Mouse (Mus musculus) midbrain, postnatal 0 days (tissue): ENCODE measurements around the gene Elmsan1. TPM values are rescaled to one million over a fixed set of nuclear protein-coding genes. Genes with fewer than 3 reads are reported as not detected.
A peak's percentile ranks its signal among the peaks of the same experiment; 100 is the strongest.

ENCODE experiments used
- ATAC-seq: fragments of 200-750 bp; cut with Nextera tagmentation; 2 replicates; pipeline ENCODE4 v1.8.0; 2017; ENCODE audit warnings: moderate number of reproducible peaks, mild to moderate bottlenecking, moderate TSS enrichment, moderate library complexity; ENCODE audit not compliant: low FRiP score
- DNase-seq: peaks from one replicate; pipeline ENCODE4 v3.0.0-alpha.2; 2015; ENCODE audit warnings: low spot score
- H3K27ac ChIP-seq: fragments of 300-500 bp; sonication (generic); 2 replicates; pipeline ENCODE4 v1.5.1; 2014; ENCODE audit warnings: low read depth, mild to moderate bottlenecking, low read length, mixed read lengths
- H3K27me3 ChIP-seq: fragments of 300-500 bp; sonication (generic); 2 replicates; pipeline ENCODE4 v1.6.1; 2014; ENCODE audit warnings: low read length, control low read depth, mixed read lengths; ENCODE audit not compliant: insufficient read depth
- H3K36me3 ChIP-seq: fragments of 300-500 bp; sonication (generic); 2 replicates; pipeline ENCODE4 v1.6.1; 2014; ENCODE audit warnings: low read length, control low read depth, mixed read lengths; ENCODE audit not compliant: insufficient read depth
- H3K4me1 ChIP-seq: fragments of 300-500 bp; sonication (generic); 2 replicates; pipeline ENCODE4 v1.6.1; 2014; ENCODE audit warnings: mild to moderate bottlenecking, control low read depth, antibody characterized with exemption, low read length, mixed read lengths; ENCODE audit not compliant: insufficient read depth
- H3K4me2 ChIP-seq: fragments of 300-500 bp; sonication (generic); 2 replicates; pipeline ENCODE4 v1.6.1; 2014; ENCODE audit warnings: low read depth, mild to moderate bottlenecking, low read length, mixed read lengths; ENCODE audit not compliant: poor library complexity, severe bottlenecking
- H3K4me3 ChIP-seq: fragments of 300-500 bp; sonication (generic); 2 replicates; pipeline ENCODE4 v1.5.1; 2014; ENCODE audit warnings: low read depth, mild to moderate bottlenecking, low read length, moderate library complexity
- H3K9ac ChIP-seq: fragments of 300-500 bp; sonication (generic); replicated peaks from 2 replicates; pipeline ENCODE4 v1.6.1; 2014; ENCODE audit warnings: mild to moderate bottlenecking, low read length, moderate library complexity, mixed read lengths; ENCODE audit not compliant: poor library complexity, severe bottlenecking
- H3K9me3 ChIP-seq: fragments of 300-500 bp; sonication (generic); 2 replicates; pipeline ENCODE4 v1.6.1; 2016; ENCODE audit warnings: low read length, control low read depth
- CTCF ChIP-seq: IDR thresholded peaks from 2 replicates; pipeline ENCODE4 v1.5.1; 2016; ENCODE audit warnings: antibody characterized with exemption, mild to moderate bottlenecking
- WGBS: fragments of 180-500 bp; shearing (Covaris S2); extraction: QIAGEN DNeasy Blood & Tissue Kit; methylation state at CpG from one replicate; pipeline ENCODE4 v1.1.7; 2014; 5-methylcytosine and 5-hydroxymethylcytosine counted together
- polyA plus RNA-seq: library from polyadenylated mRNA; unstranded; fragments of >200 nt; fragmentation: Nextera tagmentation; extraction: Ambion mirVana; gene quantifications from 2 replicates; pipeline ENCODE4 v1.2.1, GENCODE M21; 2015
- total RNA-seq: library from RNA; depleted of rRNA; stranded (reverse); fragments of >200 nt; gene quantifications from 2 replicates; pipeline ENCODE4 v1.2.3, GENCODE M21; 2014

The Elmsan1 gene
- total and polyA plus RNA-seq, 2 experiments from 2014 or later: 3.0 to 15.6 TPM

DNA sequence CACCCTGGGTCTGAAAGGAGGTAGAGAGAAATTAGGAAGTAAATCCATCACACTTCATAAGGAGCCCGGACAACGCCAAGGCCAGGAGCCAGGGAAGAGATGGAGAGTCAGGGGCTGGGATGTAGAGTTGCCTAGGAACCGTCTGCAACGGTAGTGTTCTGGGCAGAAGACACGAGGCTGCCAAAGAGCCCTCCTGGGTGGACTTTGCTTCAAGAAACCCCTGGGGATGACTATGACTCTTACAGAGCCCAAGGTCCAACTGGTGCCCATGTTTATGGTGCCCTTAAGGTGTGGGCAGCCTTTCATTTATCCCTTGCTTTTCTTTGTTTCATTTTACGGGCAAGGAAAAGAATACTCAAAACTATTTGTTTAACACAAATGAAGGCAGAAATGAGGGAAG lies 36.7 kb downstream of the Elmsan1 start:
- DNase-seq (peak; percentile 40), ATAC-seq (no peak)
- Histone ChIP-seq H3K36me3 (no peaks in the 10 kb centered on the region), H3K4me3 (no peak overlapping the region), H3K4me2 (no peak overlapping the region), H3K27ac (no peak overlapping the region), H3K4me1 (peaks cover 11% of the 10 kb centered on the region; the same call in 1 of the 2 replicates), H3K9ac (no peak overlapping the region), H3K9me3 (no peaks in the 10 kb centered on the region), H3K27me3 (no peaks in the 10 kb centered on the region)
- TF ChIP-seq CTCF: no peak
- 53% methylated on average over 6 of the region's 6 CpGs for WGBS

DNA sequence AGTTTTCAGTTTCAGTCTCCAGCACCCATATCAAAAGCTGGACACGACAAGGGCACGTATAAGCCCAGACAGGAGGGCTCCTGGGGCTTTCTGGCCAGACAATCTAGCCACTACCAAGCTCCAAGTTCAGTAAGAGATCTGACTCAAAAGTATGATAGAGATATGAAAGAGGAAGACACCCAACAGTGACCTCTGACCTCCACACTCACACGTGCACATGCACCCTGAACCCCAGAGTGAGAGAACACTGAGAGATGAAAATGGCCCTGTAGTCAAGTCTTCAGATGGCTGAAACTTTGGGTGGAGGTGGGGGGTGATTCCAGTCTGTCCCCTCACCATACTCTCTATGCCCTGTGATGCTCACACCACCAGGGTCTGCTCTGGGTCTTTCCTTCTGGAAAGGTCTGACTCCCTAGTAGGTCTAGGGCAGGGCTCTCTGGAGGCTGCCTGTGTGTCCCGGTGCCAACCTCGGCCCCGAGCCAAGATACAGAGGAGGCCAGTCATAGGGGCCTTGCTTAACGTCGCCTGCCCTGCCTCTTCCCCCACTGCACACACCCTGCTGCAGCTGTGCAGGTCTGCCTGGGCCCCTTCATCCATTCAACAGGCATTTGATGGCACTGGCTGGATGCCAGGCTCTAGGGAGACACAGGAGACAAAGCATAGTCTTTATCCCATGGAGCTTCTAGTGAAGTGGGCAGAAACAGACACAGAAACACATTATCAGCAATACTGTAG lies 37.8 kb downstream of the Elmsan1 start:
- TF ChIP-seq CTCF: no peak
- Histone ChIP-seq H3K36me3 (no peaks in the 10 kb centered on the region), H3K27ac (no peak overlapping the region), H3K9me3 (no peaks in the 10 kb centered on the region), H3K27me3 (no peaks in the 10 kb centered on the region), H3K4me2 (no peak overlapping the region), H3K4me1 (peaks cover 22% of the 10 kb centered on the region), H3K9ac (no peak overlapping the region), H3K4me3 (no peak overlapping the region)
- DNase-seq: peak; percentile 76
- ATAC-seq: 0 out of 2 replicates have a peak, but pooled peaks have one; percentile 32
- WGBS: 66% methylated on average over 8 of the region's 8 CpGs

DNA sequence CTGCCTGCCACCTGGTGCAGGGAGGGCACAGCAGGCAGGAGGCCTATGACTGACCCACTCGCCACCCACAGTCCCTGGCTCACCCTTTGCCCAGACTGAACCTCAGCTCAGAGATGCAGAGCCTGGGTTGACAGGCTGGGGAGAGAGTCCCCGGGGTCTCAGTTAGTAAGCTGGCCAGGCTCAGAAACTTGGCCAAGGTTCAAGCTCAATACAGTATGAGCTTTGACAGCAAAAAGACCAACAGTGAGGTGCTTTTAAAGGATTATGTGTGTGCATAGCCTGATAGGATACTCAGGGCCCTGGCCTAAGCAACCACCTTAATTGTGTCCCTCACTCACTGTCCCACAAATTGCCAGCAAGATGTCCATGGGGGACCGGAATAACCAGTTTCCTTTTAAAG lies 38.6 kb downstream of the Elmsan1 start:
- DNase-seq (peak; percentile 30), ATAC-seq (no peak)
- WGBS: 60% methylated on average over 3 of the region's 3 CpGs
- H3K9me3 ChIP-seq: no peaks in the 10 kb centered on the region
- no peak overlapping the region for H3K9ac ChIP-seq
- no peaks in the 10 kb centered on the region for H3K36me3 ChIP-seq
- H3K4me2 ChIP-seq: no peak overlapping the region
- no peak overlapping the region for H3K4me3 ChIP-seq
- H3K27me3 ChIP-seq: no peaks in the 10 kb centered on the region
- H3K4me1 ChIP-seq: peaks cover 23% of the 10 kb centered on the region
- no peak overlapping the region for H3K27ac ChIP-seq
- no peak for TF ChIP-seq CTCF

DNA sequence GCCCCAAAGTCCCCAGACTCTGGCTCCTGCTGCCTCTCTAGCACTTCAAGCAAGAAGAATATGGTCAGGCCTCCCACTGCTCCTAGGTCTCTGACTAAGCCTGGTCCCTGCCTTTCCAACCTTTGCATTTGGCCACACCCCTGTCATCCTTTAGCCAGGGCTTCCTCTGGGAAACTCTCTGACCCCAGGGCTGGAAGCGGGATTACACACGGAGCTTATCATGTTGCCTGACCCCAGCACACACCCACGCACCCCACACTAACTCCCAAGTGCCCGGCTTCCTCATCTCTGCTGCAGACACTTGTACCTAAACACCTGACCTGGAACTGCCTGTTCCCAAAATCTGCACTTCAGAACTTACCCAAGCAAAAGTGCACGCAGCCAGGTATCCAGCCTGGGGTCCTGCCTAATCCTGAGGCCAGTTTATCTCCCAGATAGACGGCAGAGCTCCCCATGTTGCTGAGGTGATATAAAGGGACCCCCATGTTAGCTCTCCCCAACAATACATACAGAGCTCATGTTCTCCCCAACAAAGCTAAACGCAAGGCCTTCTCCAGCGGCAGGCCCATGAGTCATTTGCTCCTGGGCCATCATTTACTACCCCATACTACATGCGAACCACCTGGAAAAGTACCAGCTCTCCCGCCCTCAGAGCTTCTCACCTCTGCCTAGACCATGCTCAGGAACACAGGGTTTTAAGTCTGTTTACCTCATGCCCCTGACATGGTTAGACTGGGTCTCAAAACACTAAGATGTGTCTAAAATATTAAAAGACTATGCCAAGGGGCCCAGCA lies 39.8 kb downstream of the Elmsan1 start:
- H3K4me3 ChIP-seq: no peak overlapping the region
- ATAC-seq (no peak), DNase-seq (no peak)
- 70% methylated on average over 10 of the region's 10 CpGs for WGBS
- no peak for TF ChIP-seq CTCF
- no peak overlapping the region for H3K27ac ChIP-seq
- H3K4me1 ChIP-seq: peaks cover 23% of the 10 kb centered on the region
- no peak overlapping the region for H3K4me2 ChIP-seq
- H3K36me3 ChIP-seq: 0 out of 2 replicates have a peak, but pooled peaks cover under 1% of the 10 kb centered on the region
- no peaks in the 10 kb centered on the region for H3K9me3 ChIP-seq
- no peak overlapping the region for H3K9ac ChIP-seq
- no peaks in the 10 kb centered on the region for H3K27me3 ChIP-seq

DNA sequence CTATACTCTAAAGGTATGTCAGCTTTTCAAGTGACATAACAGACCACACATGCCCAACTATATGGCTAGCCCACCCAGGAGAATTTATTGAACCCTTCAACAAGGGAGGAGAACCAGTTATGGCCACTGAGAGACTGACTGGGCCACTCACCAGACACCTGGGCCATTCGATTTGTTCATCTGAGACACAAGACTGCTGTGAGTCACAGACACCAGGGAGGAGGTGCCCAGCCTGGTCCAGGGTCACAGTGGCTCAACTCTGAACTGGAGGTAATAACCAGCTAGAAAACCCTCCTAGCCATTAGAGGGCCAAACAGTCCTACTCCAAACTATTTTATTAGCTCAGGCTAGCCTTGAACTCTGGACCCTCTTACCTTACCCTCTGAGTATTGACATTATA lies 40.6 kb downstream of the Elmsan1 start:
- Histone ChIP-seq H3K4me1 (peaks cover 23% of the 10 kb centered on the region), H3K9me3 (no peaks in the 10 kb centered on the region), H3K36me3 (peaks cover 8% of the 10 kb centered on the region), H3K4me2 (no peak overlapping the region), H3K27me3 (no peaks in the 10 kb centered on the region), H3K9ac (no peak overlapping the region), H3K27ac (no peak overlapping the region), H3K4me3 (no peak overlapping the region)
- no peak for ATAC-seq
- no peak for DNase-seq
- WGBS: 75% methylated on average over 1 of the region's 1 CpGs
- TF ChIP-seq CTCF: no peak
